In the genomic region with DNA sequence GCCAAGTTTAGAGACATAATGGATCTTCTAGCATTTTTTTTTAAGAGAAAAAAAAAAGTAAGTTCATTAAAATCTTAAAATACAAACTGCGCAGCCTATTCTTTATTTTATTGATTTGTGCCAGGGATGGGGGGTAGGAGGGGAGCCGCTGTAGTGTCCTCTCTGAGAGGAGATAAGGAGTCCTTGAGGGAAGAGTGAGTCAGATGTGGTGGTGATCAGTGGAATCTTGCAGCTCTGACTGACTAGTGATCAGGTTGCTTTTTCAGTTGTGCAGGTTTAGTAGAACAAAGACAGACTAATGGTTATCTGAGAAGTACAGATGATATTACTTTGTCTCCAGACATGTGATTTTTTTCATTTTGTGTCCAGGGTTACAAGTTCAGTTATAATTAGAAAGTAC, we compare ENCODE assay signal across 22 mouse cellular contexts. TPM values are rescaled to one million over a fixed set of nuclear protein-coding genes. Genes with fewer than 3 reads are reported as not detected.
DNase-seq lines count a peak whose midpoint lies in the region; ATAC-seq and TF ChIP-seq lines count a peak whose summit lies in the region.
"Had no signal": no experiment of that assay in that cellular context is flagged by ENCODE, and none has a peak within 500 bp of the region (broad histone marks: within the 10 kb centered on the region; RNA-seq: fewer than 3 reads in every experiment).

No protein-coding gene starts in this region.

- H3K9ac ChIP-seq in heart, embryonic 14.5 days (ENCODE audit: low read length) = no peak overlapping the region
- no peak overlapping the region for H3K9ac ChIP-seq in heart, embryonic 11.5 days (ENCODE audit: low read depth, low read length)
- H3K9ac ChIP-seq in midbrain, embryonic 11.5 days (ENCODE audit: low read length) = no peak overlapping the region
- no peak overlapping the region for H3K9ac ChIP-seq in midbrain, postnatal 0 days (replicated peaks; ENCODE audit: low read length, poor library complexity, severe bottlenecking)
- H3K9ac ChIP-seq: embryonic facial prominence, embryonic 13.5 days; forebrain, embryonic 13.5 days; forebrain, postnatal 0 days; hindbrain, embryonic 15.5 days had no signal

- H3K4me2 ChIP-seq in heart, embryonic 14.5 days (ENCODE audit: low read length) = peak overlapping the region; percentile 37; the same call in 1 of the 2 replicates
- no peak overlapping the region for H3K4me2 ChIP-seq in heart, embryonic 11.5 days
- no peak overlapping the region for H3K4me2 ChIP-seq in midbrain, embryonic 11.5 days
- H3K4me2 ChIP-seq in midbrain, postnatal 0 days (ENCODE audit: low read depth, low read length, poor library complexity, severe bottlenecking) = no peak overlapping the region
- H3K4me2 ChIP-seq: embryonic facial prominence, embryonic 13.5 days; forebrain, embryonic 13.5 days; hindbrain, embryonic 15.5 days had no signal

- no peaks in the 10 kb centered on the region for H3K9me3 ChIP-seq in heart, embryonic 14.5 days (ENCODE audit: control insufficient read depth, low read length)
- no peaks in the 10 kb centered on the region for H3K9me3 ChIP-seq in heart, embryonic 11.5 days (replicated peaks; ENCODE audit: control insufficient read depth, low read length)
- H3K9me3 ChIP-seq in midbrain, embryonic 11.5 days (ENCODE audit: control insufficient read depth, low read length) = no peaks in the 10 kb centered on the region
- no peaks in the 10 kb centered on the region for H3K9me3 ChIP-seq in midbrain, postnatal 0 days (ENCODE audit: low read length)
- H3K9me3 ChIP-seq: embryonic facial prominence, embryonic 13.5 days; forebrain, embryonic 13.5 days; hindbrain, embryonic 15.5 days had no signal

- no peaks in the 10 kb centered on the region for H3K27me3 ChIP-seq in heart, embryonic 14.5 days (ENCODE audit: control insufficient read depth, insufficient read depth, low read length)
- no peaks in the 10 kb centered on the region for H3K27me3 ChIP-seq in heart, embryonic 11.5 days (ENCODE audit: control insufficient read depth, insufficient read depth, low read length)
- H3K27me3 ChIP-seq in midbrain, embryonic 11.5 days (ENCODE audit: control insufficient read depth, insufficient read depth, low read length) = no peaks in the 10 kb centered on the region
- H3K27me3 ChIP-seq in midbrain, postnatal 0 days (ENCODE audit: insufficient read depth, low read length) = no peaks in the 10 kb centered on the region
- H3K27me3 ChIP-seq: embryonic facial prominence, embryonic 13.5 days; forebrain, embryonic 13.5 days; hindbrain, embryonic 15.5 days; Patski had no signal

- DNase-seq in adrenal gland, adult (ENCODE audit: inconsistent age in 2 of 2, low spot score in 1 of 2) = peak; percentile 48 to 70
- DNase-seq in adrenal gland, adult 18-20 months (ENCODE audit: low spot score in 2 of 2) = no peak
- DNase-seq in midbrain, embryonic 11.5 days (ENCODE audit: low spot score, missing footprints) = peak; percentile 75
- DNase-seq in midbrain, postnatal 0 days (ENCODE audit: low spot score) = no peak
- no peak for DNase-seq in left cerebral cortex, adult 11 months (ENCODE audit: low spot score)
- DNase-seq: cerebellum, adult 18-20 months; cerebellum, adult 9-11 months; cerebellum, postnatal 36 days; forebrain, postnatal 0 days; gastrocnemius, postnatal 14 days; heart, postnatal 14 days; kidney, adult 2 months had no signal

- no peak for TF ChIP-seq CTCF in midbrain, postnatal 0 days (IDR thresholded peaks at IDR 0.05)

- H3K27ac ChIP-seq in heart, embryonic 14.5 days (replicated peaks in 1 of 2; ENCODE audit: control insufficient read depth in 1 of 2, insufficient read depth in 1 of 2, low read depth in 2 of 2, low read length in 2 of 2) = peak overlapping the region in 1 of 2 experiments; percentile 44; a peak in 2 of 4 replicates
- no peak overlapping the region for H3K27ac ChIP-seq in heart, embryonic 11.5 days (ENCODE audit: low read depth, low read length)
- no peak overlapping the region for H3K27ac ChIP-seq in midbrain, embryonic 11.5 days (ENCODE audit: low read depth, low read length)
- no peak overlapping the region for H3K27ac ChIP-seq in midbrain, postnatal 0 days (ENCODE audit: low read depth, low read length)
- H3K27ac ChIP-seq: embryonic facial prominence, embryonic 13.5 days; forebrain, embryonic 13.5 days; hindbrain, embryonic 15.5 days had no signal

- H3K4me1 ChIP-seq in heart, embryonic 14.5 days (ENCODE audit: control insufficient read depth in 2 of 2, insufficient read depth in 2 of 2, low read length in 2 of 2) = peaks cover 0 to 9% of the 10 kb centered on the region in 2 experiments; a peak in 2 of 4 replicates
- H3K4me1 ChIP-seq in heart, embryonic 11.5 days (ENCODE audit: control insufficient read depth, insufficient read depth, low read length) = peaks cover 5% of the 10 kb centered on the region; the same call in 1 of the 2 replicates
- no peaks in the 10 kb centered on the region for H3K4me1 ChIP-seq in midbrain, embryonic 11.5 days (ENCODE audit: control insufficient read depth, insufficient read depth, low read length)
- H3K4me1 ChIP-seq in midbrain, postnatal 0 days (ENCODE audit: insufficient read depth, low read length) = no peaks in the 10 kb centered on the region
- H3K4me1 ChIP-seq: embryonic facial prominence, embryonic 13.5 days; forebrain, embryonic 13.5 days; hindbrain, embryonic 15.5 days had no signal

- H3K36me3 ChIP-seq in heart, embryonic 14.5 days (ENCODE audit: control insufficient read depth, insufficient read depth, low read length) = peaks cover 35% of the 10 kb centered on the region
- H3K36me3 ChIP-seq in heart, embryonic 11.5 days (ENCODE audit: control insufficient read depth, insufficient read depth, low read length) = 0 out of 2 replicates have a peak, but pooled peaks cover 2% of the 10 kb centered on the region
- H3K36me3 ChIP-seq in midbrain, embryonic 11.5 days (ENCODE audit: control insufficient read depth, insufficient read depth, low read length) = no peaks in the 10 kb centered on the region
- H3K36me3 ChIP-seq in midbrain, postnatal 0 days (ENCODE audit: insufficient read depth, low read length) = peaks cover 15% of the 10 kb centered on the region; the same call in 1 of the 2 replicates

- no peak overlapping the region for H3K4me3 ChIP-seq in heart, embryonic 14.5 days (ENCODE audit: control insufficient read depth in 1 of 2, insufficient read depth in 1 of 2, low read depth in 1 of 2, low read length in 2 of 2)
- no peak overlapping the region for H3K4me3 ChIP-seq in heart, embryonic 11.5 days (ENCODE audit: low read depth, low read length)
- no peak overlapping the region for H3K4me3 ChIP-seq in midbrain, embryonic 11.5 days (ENCODE audit: low read depth, low read length)
- H3K4me3 ChIP-seq in midbrain, postnatal 0 days (ENCODE audit: low read depth, low read length) = no peak overlapping the region
- H3K4me3 ChIP-seq: embryonic facial prominence, embryonic 13.5 days; forebrain, embryonic 13.5 days; hindbrain, embryonic 15.5 days had no signal

- ATAC-seq in heart, embryonic 14.5 days (ENCODE audit: insufficient number of reproducible peaks, insufficient read depth, low FRiP score, low read depth) = no peak
- ATAC-seq in heart, embryonic 11.5 days (replicated peaks; ENCODE audit: insufficient number of reproducible peaks, low FRiP score, low TSS enrichment) = no peak
- ATAC-seq in midbrain, embryonic 11.5 days (ENCODE audit: low FRiP score) = no peak
- ATAC-seq in midbrain, postnatal 0 days (ENCODE audit: low FRiP score) = no peak
- ATAC-seq in megakaryocyte-erythroid progenitor cell, adult 5-6 weeks (replicated peaks; ENCODE audit: low FRiP score, low TSS enrichment, poor library complexity, severe bottlenecking) = peak; percentile 75
- ATAC-seq: activated CD4-positive, CD25-positive, alpha-beta regulatory T cell, adult 4 months; forebrain, embryonic 13.5 days; forebrain, postnatal 0 days; intestine, embryonic 16.5 days had no signal

- 44% methylated on average over 2 of the region's 2 CpGs for WGBS in heart, embryonic 14.5 days
- 43% methylated on average over 2 of the region's 2 CpGs for WGBS in heart, embryonic 11.5 days (ENCODE audit: insufficient replicate concordance)
- 94% methylated on average over 2 of the region's 2 CpGs for WGBS in midbrain, embryonic 11.5 days
- 99% methylated on average over 2 of the region's 2 CpGs for WGBS in midbrain, postnatal 0 days

RNA-seq across cellular contexts. Expression of gene Stap1, which starts 41.5 kb away (rescaled TPM):
- total RNA-seq in adrenal gland, adult 18-20 months (2021) = 1 to 10 TPM in 1 of 2 experiments, under 1 TPM in 1; 0.70 to 1.1 TPM
- 0.12 and 0.23 TPM in 2 replicates for polyA plus RNA-seq in heart, embryonic 14.5 days (2014; fragmentation: Nextera tagmentation; extraction: Ambion mirVana)
- polyA plus RNA-seq in heart, embryonic 11.5 days (2014; fragmentation: Nextera tagmentation; extraction: Ambion mirVana) = 0.15 and 0.29 TPM in 2 replicates
- 0.10 and 0.15 TPM in 2 replicates for polyA plus RNA-seq in midbrain, embryonic 11.5 days (2014; fragmentation: Nextera tagmentation; extraction: Ambion mirVana)
- total RNA-seq in midbrain, postnatal 0 days (2014; rRNA removed) = not detected in 2 replicates
- 0.64 and 0.93 TPM in 2 replicates for polyA plus RNA-seq in midbrain, postnatal 0 days (2015; fragmentation: Nextera tagmentation; extraction: Ambion mirVana)
- 12.0 and 15.9 TPM in 2 replicates for total RNA-seq in megakaryocyte-erythroid progenitor cell, adult 5-6 weeks (2014; fragmentation: Nextera tagmentation)
- total RNA-seq in megakaryocyte-erythroid progenitor cell, adult 5-6 weeks (2017) = 25.4 and 29.2 TPM in 2 replicates
- total RNA-seq: gastrocnemius, adult 18-20 months had no signal
- polyA plus RNA-seq: Patski had no signal

RNA-seq across cellular contexts. Expression of gene Cenpc1, which starts 47.7 kb away (rescaled TPM):
- 10 to 100 TPM; 10.6 to 13.0 TPM for total RNA-seq in adrenal gland, adult 18-20 months (2021)
- 22.1 and 23.5 TPM in 2 replicates for polyA plus RNA-seq in heart, embryonic 14.5 days (2014; fragmentation: Nextera tagmentation; extraction: Ambion mirVana)
- 27.1 and 27.7 TPM in 2 replicates for polyA plus RNA-seq in heart, embryonic 11.5 days (2014; fragmentation: Nextera tagmentation; extraction: Ambion mirVana)
- polyA plus RNA-seq in midbrain, embryonic 11.5 days (2014; fragmentation: Nextera tagmentation; extraction: Ambion mirVana) = 47.6 and 60.3 TPM in 2 replicates
- total RNA-seq in midbrain, postnatal 0 days (2014; rRNA removed) = 19.1 and 24.2 TPM in 2 replicates
- 22.3 and 23.5 TPM in 2 replicates for polyA plus RNA-seq in midbrain, postnatal 0 days (2015; fragmentation: Nextera tagmentation; extraction: Ambion mirVana)
- total RNA-seq in megakaryocyte-erythroid progenitor cell, adult 5-6 weeks (2014; fragmentation: Nextera tagmentation) = 43.1 and 43.7 TPM in 2 replicates
- 38.9 and 69.7 TPM in 2 replicates for total RNA-seq in megakaryocyte-erythroid progenitor cell, adult 5-6 weeks (2017)

RNA-seq across cellular contexts. Expression of gene Uba6, which starts 59.6 kb away (rescaled TPM):
- total RNA-seq in adrenal gland, adult 18-20 months (2021) = 10 to 100 TPM; 19.4 to 22.0 TPM
- polyA plus RNA-seq in heart, embryonic 14.5 days (2014; fragmentation: Nextera tagmentation; extraction: Ambion mirVana) = 11.6 and 12.0 TPM in 2 replicates
- 14.3 and 15.6 TPM in 2 replicates for polyA plus RNA-seq in heart, embryonic 11.5 days (2014; fragmentation: Nextera tagmentation; extraction: Ambion mirVana)
- polyA plus RNA-seq in midbrain, embryonic 11.5 days (2014; fragmentation: Nextera tagmentation; extraction: Ambion mirVana) = 25.4 and 26.9 TPM in 2 replicates
- total RNA-seq in midbrain, postnatal 0 days (2014; rRNA removed) = 16.1 and 16.2 TPM in 2 replicates
- 7.3 and 7.8 TPM in 2 replicates for polyA plus RNA-seq in midbrain, postnatal 0 days (2015; fragmentation: Nextera tagmentation; extraction: Ambion mirVana)
- 19.0 and 23.8 TPM in 2 replicates for total RNA-seq in megakaryocyte-erythroid progenitor cell, adult 5-6 weeks (2014; fragmentation: Nextera tagmentation)
- 23.8 and 27.8 TPM in 2 replicates for total RNA-seq in megakaryocyte-erythroid progenitor cell, adult 5-6 weeks (2017)

Comparison
In these comparisons a context has a peak if more than half of its experiments do, and no peak if none do; other contexts are left out.
1. DNase-seq: peak in adrenal gland, adult (2 of 2) and midbrain, embryonic 11.5 days (single experiment); none in adrenal gland, adult 18-20 months (0 of 2), midbrain, postnatal 0 days (single experiment) and left cerebral cortex, adult 11 months (single experiment).